Mouse (Mus musculus): Measurements from ENCODE around the gene Dach1. TPM values are rescaled to one million over a fixed set of nuclear protein-coding genes. Genes with fewer than 3 reads are reported as not detected.

The Dach1 gene
- polyA plus RNA-seq, 1 experiment from 2014 or later, result 7.7 TPM

DNA sequence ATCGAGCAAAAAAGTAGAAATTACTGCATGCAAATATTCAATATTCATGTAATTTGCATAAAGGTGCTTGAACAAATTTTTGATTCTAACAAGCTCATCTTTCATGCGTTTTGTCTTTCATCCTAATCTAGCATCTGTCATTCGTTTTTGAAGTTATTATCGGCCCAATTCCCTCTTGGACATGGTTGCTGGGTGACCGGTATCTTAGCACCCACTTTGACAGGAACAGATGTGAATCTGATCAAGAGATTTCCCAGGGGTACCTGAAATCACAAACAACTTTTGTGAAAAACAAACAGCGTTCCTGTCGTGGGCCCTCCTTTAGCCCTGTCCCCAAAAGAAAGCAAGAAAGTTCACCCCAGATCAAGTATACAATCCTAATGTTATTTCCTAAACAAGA, 12.8 kb downstream of the Dach1 start:
- Histone ChIP-seq H3K4me1 (no peaks in the 10 kb centered on the region), H3K27ac (no peak overlapping the region), H3K36me3 (no peaks in the 10 kb centered on the region), H3K4me3 (no peak overlapping the region), H3K9ac (no peak overlapping the region), H3K9me3 (no peaks in the 10 kb centered on the region), H3K4me2 (replicated peaks) (no peak overlapping the region), H3K27me3 (no peaks in the 10 kb centered on the region)
- WGBS, result 57% methylated on average over 7 of the region's 7 CpGs
- ATAC-seq (ENCODE audit: insufficient number of reproducible peaks, insufficient read depth, low FRiP score, low TSS enrichment), result no peak

DNA sequence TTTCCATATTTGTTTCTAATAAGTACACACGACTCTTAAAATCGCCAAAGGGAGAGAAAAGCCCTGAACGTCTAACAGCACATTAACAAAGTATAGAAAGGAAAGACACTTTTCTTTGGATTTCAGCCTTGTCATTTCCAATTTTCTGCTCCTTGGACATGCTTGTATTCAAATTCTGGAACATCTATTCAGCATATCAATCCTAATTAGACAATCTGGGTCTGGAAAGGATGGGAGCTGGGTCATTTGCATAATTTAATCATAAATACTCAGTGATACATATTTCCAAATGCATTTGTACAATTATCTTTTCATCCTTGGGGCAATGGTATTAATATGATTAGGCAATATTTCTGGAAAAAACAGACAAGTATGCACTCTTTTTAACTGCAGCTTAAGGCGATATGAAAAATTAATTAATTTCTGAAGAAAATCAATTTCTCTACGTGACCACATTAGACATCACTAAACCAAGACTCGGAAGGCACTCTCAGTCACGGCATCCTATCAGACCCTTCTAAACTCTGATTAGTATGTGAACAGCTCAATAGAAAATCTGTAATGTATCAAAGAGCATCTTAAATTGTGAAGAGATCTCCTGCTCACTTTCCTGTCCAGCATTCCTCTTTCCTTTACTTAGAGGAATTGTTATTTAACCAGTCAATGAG, 13.7 kb downstream of the Dach1 start:
- ATAC-seq (ENCODE audit: insufficient number of reproducible peaks, insufficient read depth, low FRiP score, low TSS enrichment), result no peak
- Histone ChIP-seq H3K4me3 (no peak overlapping the region), H3K4me2 (replicated peaks) (no peak overlapping the region), H3K27ac (no peak overlapping the region), H3K36me3 (no peaks in the 10 kb centered on the region), H3K27me3 (no peaks in the 10 kb centered on the region), H3K9ac (no peak overlapping the region), H3K4me1 (no peaks in the 10 kb centered on the region), H3K9me3 (no peaks in the 10 kb centered on the region)
- 81% methylated on average over 7 of the region's 7 CpGs for WGBS

DNA sequence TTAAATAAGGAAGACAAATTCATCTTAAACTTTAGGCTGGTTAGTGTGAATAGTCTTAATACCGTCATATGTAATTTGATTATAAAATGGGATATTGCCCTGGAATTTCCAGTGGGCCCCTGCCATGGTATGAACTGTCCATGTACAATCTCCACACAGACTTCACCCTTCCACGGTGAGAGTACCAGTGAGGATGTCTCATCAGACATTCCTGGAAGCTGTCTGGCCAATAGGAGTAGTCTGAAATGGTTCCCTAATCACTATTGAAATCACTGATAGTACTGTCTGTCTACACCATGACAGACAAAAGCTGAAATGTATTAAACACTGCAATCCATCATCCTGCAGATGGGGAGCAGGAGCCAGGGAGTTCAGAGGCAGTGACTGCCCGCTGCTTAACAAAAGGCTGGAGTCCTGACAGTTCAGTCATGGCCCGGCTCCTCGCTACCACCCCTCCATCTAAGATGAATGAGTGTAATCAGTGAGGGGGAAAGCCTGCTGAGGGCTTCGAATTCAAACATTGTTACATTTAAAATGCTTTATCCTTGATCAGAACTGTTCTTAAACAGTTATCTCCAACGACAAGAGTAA, 14.6 kb downstream of the Dach1 start:
- 0 out of 2 replicates have a peak, but pooled peaks have one; percentile 56 for ATAC-seq (ENCODE audit: insufficient number of reproducible peaks, insufficient read depth, low FRiP score, low TSS enrichment)
- Histone ChIP-seq H3K4me1 (no peaks in the 10 kb centered on the region), H3K4me3 (no peak overlapping the region), H3K27me3 (no peaks in the 10 kb centered on the region), H3K36me3 (no peaks in the 10 kb centered on the region), H3K9ac (no peak overlapping the region), H3K27ac (no peak overlapping the region), H3K9me3 (no peaks in the 10 kb centered on the region), H3K4me2 (replicated peaks) (no peak overlapping the region)
- WGBS, result 63% methylated on average over 7 of the region's 7 CpGs

DNA sequence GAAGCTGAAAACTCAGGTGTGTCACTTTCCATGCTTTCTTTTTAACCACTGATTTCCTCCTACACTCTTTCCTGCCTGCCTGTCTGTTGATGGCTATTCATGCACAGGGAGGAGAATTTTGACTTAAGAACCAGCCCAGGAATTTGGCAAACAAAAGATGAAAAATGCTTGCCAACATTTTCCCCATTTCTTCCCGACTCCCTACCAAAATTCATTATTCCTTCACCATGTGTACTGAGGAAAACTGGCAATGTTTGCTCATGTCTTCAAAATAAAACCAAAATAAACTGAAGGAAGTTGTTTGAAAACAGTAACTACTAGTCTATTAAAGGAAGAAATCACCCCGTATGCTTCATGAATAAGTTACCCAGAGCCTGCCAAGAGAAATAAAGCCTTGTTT, 27.8 kb downstream of the Dach1 start:
- no peak overlapping the region for H3K4me3 ChIP-seq
- H3K36me3 ChIP-seq, result no peaks in the 10 kb centered on the region
- H3K9me3 ChIP-seq, result no peaks in the 10 kb centered on the region
- H3K4me1 ChIP-seq, result peaks cover 2% of the 10 kb centered on the region; the same call in 1 of the 2 replicates
- no peaks in the 10 kb centered on the region for H3K27me3 ChIP-seq
- H3K9ac ChIP-seq, result no peak overlapping the region
- no peak overlapping the region for H3K27ac ChIP-seq
- no peak overlapping the region for H3K4me2 ChIP-seq (replicated peaks)
- no peak for ATAC-seq (ENCODE audit: insufficient number of reproducible peaks, insufficient read depth, low FRiP score, low TSS enrichment)
- 73% methylated on average over 2 of the region's 2 CpGs for whole genome bisulfite sequencing

DNA sequence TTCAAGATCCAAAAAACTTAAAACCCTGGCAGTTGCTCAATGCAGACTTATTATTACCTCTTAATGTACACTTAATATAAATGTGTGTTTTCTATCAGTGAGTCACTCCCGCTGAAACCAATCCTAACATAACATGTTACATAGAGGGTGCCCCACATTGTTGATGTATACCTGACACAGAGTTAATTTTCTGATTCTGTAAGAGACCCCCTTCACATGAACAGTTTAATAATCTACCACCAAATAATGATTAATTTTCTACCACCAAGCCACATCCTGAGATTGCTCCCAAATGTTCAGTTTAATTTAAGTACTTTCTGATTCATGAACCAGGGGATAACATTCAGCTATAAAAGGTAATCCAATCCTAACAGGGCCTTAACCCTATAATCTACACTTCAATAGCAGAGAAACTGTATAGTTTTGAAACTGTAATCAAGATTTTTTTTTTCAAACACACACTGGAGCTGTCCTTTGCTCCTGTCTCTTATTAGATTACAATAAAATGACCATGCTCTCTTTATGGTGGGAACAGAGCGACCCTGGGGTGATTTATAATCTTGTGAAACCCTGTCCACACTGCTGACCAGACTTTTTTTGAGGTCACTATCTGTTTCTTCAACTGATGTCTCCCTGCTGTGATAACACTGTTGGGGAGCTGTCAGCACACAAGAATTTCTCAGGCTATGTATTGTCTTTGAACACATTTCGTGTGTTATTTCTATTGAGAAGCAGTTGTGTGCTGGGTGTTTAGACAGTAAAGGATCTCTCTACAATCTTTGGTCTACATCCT, 30.5 kb downstream of the Dach1 start:
- Histone ChIP-seq H3K27ac (no peak overlapping the region), H3K9me3 (no peaks in the 10 kb centered on the region), H3K4me2 (replicated peaks) (no peak overlapping the region), H3K36me3 (no peaks in the 10 kb centered on the region), H3K4me3 (no peak overlapping the region), H3K27me3 (no peaks in the 10 kb centered on the region), H3K4me1 (peaks cover 2% of the 10 kb centered on the region; the same call in 1 of the 2 replicates), H3K9ac (no peak overlapping the region)
- 36% methylated on average over 3 of the region's 3 CpGs for WGBS
- ATAC-seq (ENCODE audit: insufficient number of reproducible peaks, insufficient read depth, low FRiP score, low TSS enrichment), result no peak

DNA sequence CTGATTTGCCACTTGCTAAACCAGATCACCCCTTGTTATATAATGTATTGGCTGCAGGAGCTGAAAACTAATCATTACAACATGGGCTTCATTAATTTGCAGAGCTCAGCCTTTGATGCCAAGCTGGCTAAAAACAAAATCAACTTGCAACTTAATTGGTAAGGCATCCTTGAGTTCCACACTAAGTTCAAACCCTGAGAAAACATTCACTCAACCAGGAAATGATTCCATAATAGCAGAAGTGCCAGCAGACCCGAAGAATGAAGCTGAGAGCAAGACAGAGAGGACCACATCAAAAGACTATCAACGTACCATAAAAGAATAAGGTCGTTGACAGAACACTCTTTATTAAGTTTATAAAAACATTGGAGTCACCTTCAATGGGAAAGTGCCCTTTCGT, 35.0 kb downstream of the Dach1 start:
- WGBS, result 32% methylated on average over 4 of the region's 4 CpGs
- H3K4me2 ChIP-seq (replicated peaks), result no peak overlapping the region
- no peak overlapping the region for H3K9ac ChIP-seq
- no peaks in the 10 kb centered on the region for H3K36me3 ChIP-seq
- ATAC-seq (ENCODE audit: insufficient number of reproducible peaks, insufficient read depth, low FRiP score, low TSS enrichment), result no peak
- H3K27ac ChIP-seq, result no peak overlapping the region
- H3K27me3 ChIP-seq, result no peaks in the 10 kb centered on the region
- H3K4me1 ChIP-seq, result peaks cover 2% of the 10 kb centered on the region; the same call in 1 of the 2 replicates
- H3K4me3 ChIP-seq, result no peak overlapping the region
- H3K9me3 ChIP-seq, result no peaks in the 10 kb centered on the region

DNA sequence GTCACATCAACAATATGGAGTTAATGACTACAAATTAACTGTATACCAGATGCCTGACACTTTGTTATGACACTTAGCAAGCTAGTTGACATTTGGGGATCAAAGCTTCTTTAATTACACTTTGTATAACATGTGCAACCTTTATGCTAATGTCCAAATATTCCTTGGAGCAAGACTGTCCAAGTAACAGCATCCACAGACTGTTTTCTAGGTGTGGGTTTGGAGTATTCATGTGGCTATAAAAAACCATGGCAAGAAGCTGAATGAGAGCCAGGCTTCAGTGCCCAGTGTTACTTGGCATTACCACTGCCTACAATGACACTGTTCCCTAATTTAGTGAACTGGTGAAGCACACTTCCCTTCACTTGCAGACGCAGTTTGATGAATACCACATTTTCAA, 46.5 kb downstream of the Dach1 start:
- no peaks in the 10 kb centered on the region for H3K36me3 ChIP-seq
- no peak for ATAC-seq (ENCODE audit: insufficient number of reproducible peaks, insufficient read depth, low FRiP score, low TSS enrichment)
- no peaks in the 10 kb centered on the region for H3K9me3 ChIP-seq
- WGBS, result 50% methylated on average over 1 of the region's 1 CpGs
- no peak overlapping the region for H3K9ac ChIP-seq
- H3K4me2 ChIP-seq (replicated peaks), result no peak overlapping the region
- H3K27ac ChIP-seq, result no peak overlapping the region
- H3K27me3 ChIP-seq, result no peaks in the 10 kb centered on the region
- H3K4me1 ChIP-seq, result no peaks in the 10 kb centered on the region
- no peak overlapping the region for H3K4me3 ChIP-seq

DNA sequence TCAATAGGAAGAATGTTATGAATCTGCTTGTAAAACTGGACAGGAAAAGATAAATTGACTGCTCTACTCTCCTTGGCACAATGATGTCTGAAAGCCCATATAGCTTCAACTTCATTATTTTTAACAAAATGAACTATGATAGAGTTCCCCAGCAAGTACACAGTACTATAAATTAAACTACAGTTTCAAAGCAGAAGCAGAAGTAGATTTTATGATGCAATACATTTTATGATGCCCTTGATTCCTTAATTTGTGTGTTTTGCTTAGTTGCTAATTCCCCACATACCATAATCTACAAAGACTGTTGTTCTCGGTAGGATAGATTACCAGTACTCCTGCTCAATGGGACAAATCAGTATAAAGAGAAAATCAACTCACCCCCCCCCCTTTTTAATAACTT, 52.9 kb downstream of the Dach1 start:
- H3K9me3 ChIP-seq, result no peaks in the 10 kb centered on the region
- H3K36me3 ChIP-seq, result no peaks in the 10 kb centered on the region
- H3K27me3 ChIP-seq, result no peaks in the 10 kb centered on the region
- no peak overlapping the region for H3K27ac ChIP-seq
- no peak overlapping the region for H3K4me3 ChIP-seq
- H3K9ac ChIP-seq, result no peak overlapping the region
- no peaks in the 10 kb centered on the region for H3K4me1 ChIP-seq
- ATAC-seq (ENCODE audit: insufficient number of reproducible peaks, insufficient read depth, low FRiP score, low TSS enrichment), result no peak
- 70% methylated on average over 1 of the region's 1 CpGs for WGBS
- H3K4me2 ChIP-seq (replicated peaks), result no peak overlapping the region

DNA sequence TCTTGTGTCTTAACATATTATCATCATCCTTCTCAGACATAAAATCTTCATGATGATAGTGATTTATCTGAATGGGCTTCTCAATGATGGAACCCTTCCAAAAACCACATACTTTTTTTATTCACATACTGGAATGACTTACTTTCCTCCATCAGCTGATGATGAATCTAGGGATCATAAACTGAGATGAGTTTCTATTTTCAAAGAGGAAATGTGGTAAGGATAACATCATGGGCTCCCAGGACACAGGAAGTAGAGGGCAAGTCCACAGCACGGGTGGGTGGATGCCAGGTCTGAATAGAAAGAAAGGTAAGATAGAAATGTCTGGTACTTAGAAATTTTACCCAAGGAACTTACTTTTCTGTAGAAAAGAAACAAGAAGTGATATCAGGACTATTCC, 56.5 kb downstream of the Dach1 start:
- H3K36me3 ChIP-seq, result no peaks in the 10 kb centered on the region
- H3K4me1 ChIP-seq, result no peaks in the 10 kb centered on the region
- no peak overlapping the region for H3K4me3 ChIP-seq
- 54% methylated on average over 1 of the region's 1 CpGs for WGBS
- no peak overlapping the region for H3K9ac ChIP-seq
- ATAC-seq (ENCODE audit: insufficient number of reproducible peaks, insufficient read depth, low FRiP score, low TSS enrichment), result no peak
- H3K27me3 ChIP-seq, result no peaks in the 10 kb centered on the region
- H3K27ac ChIP-seq, result no peak overlapping the region
- H3K9me3 ChIP-seq, result no peaks in the 10 kb centered on the region
- H3K4me2 ChIP-seq (replicated peaks), result no peak overlapping the region

DNA sequence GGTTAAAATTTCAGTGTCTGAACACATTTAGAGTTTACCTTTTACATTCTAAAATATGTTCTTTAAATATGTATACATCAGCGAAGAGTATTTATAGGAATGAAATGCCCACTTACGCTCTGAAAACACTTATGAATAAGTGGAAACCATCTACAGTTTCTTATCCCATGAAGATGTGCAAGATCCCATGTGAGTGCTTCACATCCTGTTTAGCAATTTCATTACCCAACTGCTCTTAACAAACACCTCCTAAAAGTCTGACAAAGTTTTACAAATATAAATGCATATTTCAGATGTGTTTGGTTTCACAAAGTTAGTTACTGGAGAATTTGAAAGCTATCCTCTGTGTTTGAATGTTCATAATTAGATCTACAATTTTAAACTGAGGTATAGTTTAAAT, 59.6 kb downstream of the Dach1 start:
- H3K27me3 ChIP-seq, result no peaks in the 10 kb centered on the region
- no peak overlapping the region for H3K27ac ChIP-seq
- H3K4me2 ChIP-seq (replicated peaks), result no peak overlapping the region
- no peaks in the 10 kb centered on the region for H3K4me1 ChIP-seq
- no peaks in the 10 kb centered on the region for H3K9me3 ChIP-seq
- 87% methylated on average over 2 of the region's 2 CpGs for WGBS
- H3K4me3 ChIP-seq, result no peak overlapping the region
- no peak for ATAC-seq (ENCODE audit: insufficient number of reproducible peaks, insufficient read depth, low FRiP score, low TSS enrichment)
- no peak overlapping the region for H3K9ac ChIP-seq
- no peaks in the 10 kb centered on the region for H3K36me3 ChIP-seq

DNA sequence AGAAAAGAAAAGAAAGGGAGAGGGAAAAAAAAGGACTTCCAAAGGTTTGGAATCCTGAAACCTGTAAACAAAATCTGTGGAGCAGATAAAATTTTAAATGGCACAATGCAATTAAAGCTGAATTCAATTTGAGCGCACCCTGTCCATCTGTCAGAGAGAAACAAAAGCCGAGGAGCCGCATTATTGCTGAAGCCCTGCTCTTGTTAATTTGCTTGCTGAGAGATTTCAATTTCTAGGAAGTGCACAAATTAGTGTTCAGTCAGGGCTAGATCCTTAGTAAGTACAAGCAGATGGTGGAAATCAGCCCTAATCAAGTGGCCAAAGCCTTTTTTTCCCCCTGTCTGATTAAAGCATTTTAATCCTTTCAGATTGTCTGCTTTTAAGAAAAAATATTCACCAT, 60.8 kb downstream of the Dach1 start:
- ATAC-seq (ENCODE audit: insufficient number of reproducible peaks, insufficient read depth, low FRiP score, low TSS enrichment), result no peak
- no peaks in the 10 kb centered on the region for H3K4me1 ChIP-seq
- H3K27me3 ChIP-seq, result no peaks in the 10 kb centered on the region
- no peak overlapping the region for H3K9ac ChIP-seq
- no peaks in the 10 kb centered on the region for H3K9me3 ChIP-seq
- no peak overlapping the region for H3K27ac ChIP-seq
- no peak overlapping the region for H3K4me2 ChIP-seq (replicated peaks)
- no peak overlapping the region for H3K4me3 ChIP-seq
- WGBS, result 9% methylated on average over 3 of the region's 3 CpGs
- H3K36me3 ChIP-seq, result no peaks in the 10 kb centered on the region

DNA sequence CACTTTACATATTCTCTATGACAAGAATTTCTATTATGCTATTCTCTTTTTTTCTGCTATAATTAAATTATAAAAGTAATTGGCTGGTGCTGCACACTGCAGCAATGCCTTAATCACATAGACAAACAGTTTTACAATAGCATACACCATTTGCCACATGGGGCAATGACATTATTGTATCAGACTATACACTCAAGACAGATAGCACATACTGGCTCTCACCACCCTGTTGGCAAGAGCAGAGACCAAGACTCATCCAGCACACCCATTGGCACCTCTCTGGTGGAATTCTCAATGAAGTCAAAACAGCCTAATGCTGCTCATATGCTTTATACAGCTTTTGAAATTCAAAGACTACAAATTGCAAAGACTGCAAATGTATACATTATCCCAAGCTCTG, 63.4 kb downstream of the Dach1 start:
- no peak overlapping the region for H3K9ac ChIP-seq
- no peaks in the 10 kb centered on the region for H3K9me3 ChIP-seq
- H3K36me3 ChIP-seq, result no peaks in the 10 kb centered on the region
- H3K4me2 ChIP-seq (replicated peaks), result no peak overlapping the region
- no peaks in the 10 kb centered on the region for H3K27me3 ChIP-seq
- no peaks in the 10 kb centered on the region for H3K4me1 ChIP-seq
- no peak overlapping the region for H3K4me3 ChIP-seq
- H3K27ac ChIP-seq, result no peak overlapping the region
- no peak for ATAC-seq (ENCODE audit: insufficient number of reproducible peaks, insufficient read depth, low FRiP score, low TSS enrichment)
